Comparison of ENCODE assay signal across 18 mouse cellular contexts in the genomic region with DNA sequence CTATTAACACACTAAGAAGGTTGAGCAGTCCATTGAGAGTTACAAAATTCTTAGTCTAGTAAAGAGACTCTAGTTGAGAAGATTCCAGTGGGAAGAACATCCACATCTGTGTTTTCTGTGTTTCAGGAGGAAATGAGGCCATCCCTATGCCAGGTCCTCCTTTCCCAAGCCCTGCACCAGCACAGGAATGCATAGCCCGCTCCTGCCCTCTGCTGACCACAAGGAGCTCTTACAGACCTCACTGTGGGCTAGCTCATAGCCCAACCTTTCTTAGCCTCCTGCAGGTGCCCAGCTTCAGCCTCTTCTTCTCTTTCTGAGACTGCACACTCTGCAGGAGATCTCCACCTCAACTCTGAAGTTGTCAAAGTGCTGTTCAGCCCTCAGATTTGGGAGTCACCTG. TPM values are rescaled to one million over a fixed set of nuclear protein-coding genes. Genes with fewer than 3 reads are reported as not detected.
DNase-seq lines count a peak whose midpoint lies in the region; ATAC-seq and TF ChIP-seq lines count a peak whose summit lies in the region.
"Not testable (repeated sequence)": the region's sequence is repeated elsewhere in the genome, so short reads cannot be mapped to it uniquely, and the experiment has no call there.
"Had no signal": no experiment of that assay in that cellular context is flagged by ENCODE, and none has a peak within 500 bp of the region (broad histone marks: within the 10 kb centered on the region; RNA-seq: fewer than 3 reads in every experiment).

No protein-coding gene starts in this region.

- TF ChIP-seq EP300 in CH12.LX (IDR thresholded peaks at IDR 0.05; ENCODE audit: low read length): not testable (repeated sequence)

- not testable (repeated sequence) for H3K79me2 ChIP-seq in CH12.LX (replicated peaks; ENCODE audit: control insufficient read depth, extremely low read depth, insufficient read depth, poor library complexity, severe bottlenecking)

- in situ Hi-C loops in CH12.LX (cut with MboI; ENCODE audit: low pct_ligation_motif_present, low pct_unique_long_range_greater_than_20kb, low sequenced_read_pairs): loop anchor here (25.0 kb wide), 1 partner anchor 101 kb away; the partner anchor contains the start of gene Ang4

- intact Hi-C loops in left cerebral cortex, adult 2 months (cut with DNase I): not testable (repeated sequence)

- TF ChIP-seq RAD21 in CH12.LX (IDR thresholded peaks at IDR 0.05; ENCODE audit: low read depth, low read length): peak; percentile 40

- not testable (repeated sequence) for TF ChIP-seq POLR2A in CH12.LX (IDR thresholded peaks at IDR 0.05; ENCODE audit: low read depth, low read length)

- not testable (repeated sequence) for H3K27me3 ChIP-seq in CH12.LX (replicated peaks); hindbrain, embryonic 14.5 days (ENCODE audit: control insufficient read depth, insufficient read depth, low read length)

- H3K9ac ChIP-seq in CH12.LX (ENCODE audit: insufficient read depth, low read depth); hindbrain, embryonic 14.5 days: not testable (repeated sequence)

- H3K36me3 ChIP-seq in CH12.LX (replicated peaks in 1 of 2; ENCODE audit: control insufficient read depth in 1 of 2, insufficient read depth in 1 of 2, low read length in 1 of 2); hindbrain, embryonic 14.5 days (replicated peaks; ENCODE audit: control insufficient read depth, insufficient read depth): not testable (repeated sequence)

- dilution Hi-C loops in CH12.LX (cut with MboI; ENCODE audit: extremely low pct_ligation_motif_present, extremely low pct_unique_long_range_greater_than_20kb, low sequenced_read_pairs): not testable (repeated sequence)

- H3K4me2 ChIP-seq in CH12.LX (ENCODE audit: insufficient read depth, low read depth, poor library complexity, severe bottlenecking); hindbrain, embryonic 14.5 days (replicated peaks): not testable (repeated sequence)

- not testable (repeated sequence) for H3K27ac ChIP-seq in CH12.LX (ENCODE audit: insufficient read depth, low read depth); hindbrain, embryonic 14.5 days; left cerebral cortex, adult 2 months

- H3K4me1 ChIP-seq in CH12.LX (ENCODE audit: control insufficient read depth in 1 of 2, insufficient read depth in 2 of 2); hindbrain, embryonic 14.5 days (replicated peaks; ENCODE audit: control insufficient read depth, insufficient read depth, low read length): not testable (repeated sequence)

- not testable (repeated sequence) for H3K9me3 ChIP-seq in CH12.LX (replicated peaks; ENCODE audit: low read length); hindbrain, embryonic 14.5 days (ENCODE audit: control insufficient read depth, low read length)

- not testable (repeated sequence) for ATAC-seq in hindbrain, embryonic 14.5 days (ENCODE audit: low FRiP score)

- not testable (repeated sequence) for DNase-seq in CH12.LX (ENCODE audit: extremely low read depth); left cerebral cortex, adult 2 months (ENCODE audit: extremely low spot score in 1 of 2, low spot score in 2 of 2)
- peak; percentile 43 for DNase-seq in adrenal gland, postnatal 25 days
- DNase-seq in embryo, embryonic 10 days (ENCODE audit: low spot score): peak; percentile 54
- DNase-seq in forelimb bud, embryonic 11.5 days (ENCODE audit: low read depth, low spot score): peak; percentile 24
- peak; percentile 26 for DNase-seq in hindbrain, embryonic 14.5 days (ENCODE audit: low spot score)
- DNase-seq in lung, postnatal 36 days: peak; percentile 4
- peak; percentile 49 for DNase-seq in retina, embryonic 14.5 days (ENCODE audit: low spot score)

- H3K4me3 ChIP-seq in CH12.LX (replicated peaks in 1 of 3; ENCODE audit: low read depth in 2 of 3, low read length in 2 of 3, poor library complexity in 1 of 3); hindbrain, embryonic 14.5 days (replicated peaks; ENCODE audit: low read length); left cerebral cortex, adult 2 months: not testable (repeated sequence)

- peak in 1 of 2 experiments; percentile 55; a peak in 2 of 4 replicates for TF ChIP-seq CTCF in CH12.LX (conservative IDR thresholded peaks at IDR 0.05 in 1 of 2, IDR thresholded peaks at IDR 0.05 in 1 of 2; ENCODE audit: low read depth in 2 of 2, low read length in 2 of 2)
- TF ChIP-seq CTCF in left cerebral cortex, adult 2 months (IDR thresholded peaks at IDR 0.05): peak; percentile 44

- 0% methylated on average over 1 of the region's 1 CpGs for WGBS in hindbrain, embryonic 14.5 days

TF ChIP-seq in CH12.LX, 34 proteins besides CTCF, POLR2A, EP300 and RAD21:
- TF ChIP-seq SMC3 (IDR thresholded peaks at IDR 0.05; ENCODE audit: low read depth, low read length): peak; percentile 16
TF ChIP-seq in CH12.LX: peak in this region for 1; not testable (repeated sequence) for 33.

RNA-seq across cellular contexts. Expression of gene Ear6, which starts 10.1 kb away (rescaled TPM):
- not detected in 2 replicates for total RNA-seq in CH12.LX (2012; rRNA removed)
- total RNA-seq in CH12.LX (2014; rRNA removed): not detected in 2 replicates
- polyA plus RNA-seq in CH12.LX (2012; ENCODE audit: insufficient read length, low read depth): not detected in 2 replicates
- not detected in 2 replicates for total RNA-seq in adrenal gland, postnatal 25 days (2021)
- not detected in 2 replicates for polyA plus RNA-seq in hindbrain, embryonic 14.5 days (2014; fragmentation: Nextera tagmentation; extraction: Ambion mirVana)
- not detected for total RNA-seq in left cerebral cortex, adult 2 months (2021)
- total RNA-seq: G1E; gastrocnemius, postnatal 4 days; left cerebral cortex, postnatal 14 days; neutrophil, adult 5-6 weeks had no signal
- polyA plus RNA-seq: activated CD4-positive, CD25-positive, alpha-beta regulatory T cell, adult 4 months; G1E; heart, embryonic 14.5 days; kidney, embryonic 15.5 days had no signal

RNA-seq across cellular contexts. Expression of gene Mettl17, which starts 21.0 kb away (rescaled TPM):
- total RNA-seq in CH12.LX (2012; rRNA removed) (19.5 and 21.7 TPM in 2 replicates), CH12.LX (2014; rRNA removed) (26.2 and 32.3 TPM in 2 replicates)
- 29.9 and 32.0 TPM in 2 replicates for polyA plus RNA-seq in CH12.LX (2012; ENCODE audit: insufficient read length, low read depth)
- 32.1 and 42.2 TPM in 2 replicates for total RNA-seq in adrenal gland, postnatal 25 days (2021)
- 76.0 and 87.5 TPM in 2 replicates for polyA plus RNA-seq in hindbrain, embryonic 14.5 days (2014; fragmentation: Nextera tagmentation; extraction: Ambion mirVana)
- 10 to 100 TPM; 28.8 to 35.2 TPM for total RNA-seq in left cerebral cortex, adult 2 months (2021)

RNA-seq across cellular contexts. Expression of gene Slc39a2, which starts 29.1 kb away (rescaled TPM):
- total RNA-seq in CH12.LX (2012; rRNA removed) (0.42 TPM in 2 replicates), CH12.LX (2014; rRNA removed) (0.11 and 0.20 TPM in 2 replicates)
- 0.44 and 0.49 TPM in 2 replicates for polyA plus RNA-seq in CH12.LX (2012; ENCODE audit: insufficient read length, low read depth)
- 0.61 and 1.2 TPM in 2 replicates for total RNA-seq in adrenal gland, postnatal 25 days (2021)
- 0.95 and 1.5 TPM in 2 replicates for polyA plus RNA-seq in hindbrain, embryonic 14.5 days (2014; fragmentation: Nextera tagmentation; extraction: Ambion mirVana)
- total RNA-seq in left cerebral cortex, adult 2 months (2021): 10 to 100 TPM in 1 of 2 experiments, 1 to 10 TPM in 1; 6.3 to 10.0 TPM
- total RNA-seq: monocyte, adult 5-6 weeks had no signal

RNA-seq across cellular contexts. Expression of gene Ndrg2, which starts 50.4 kb away (rescaled TPM):
- total RNA-seq in CH12.LX (2012; rRNA removed) (0.59 and 1.1 TPM in 2 replicates), CH12.LX (2014; rRNA removed) (0.43 and 0.50 TPM in 2 replicates)
- 0.74 and 1.0 TPM in 2 replicates for polyA plus RNA-seq in CH12.LX (2012; ENCODE audit: insufficient read length, low read depth)
- total RNA-seq in adrenal gland, postnatal 25 days (2021): 226 and 243 TPM in 2 replicates
- polyA plus RNA-seq in hindbrain, embryonic 14.5 days (2014; fragmentation: Nextera tagmentation; extraction: Ambion mirVana): 165 and 190 TPM in 2 replicates
- 100 to 1,000 TPM; 793 to 811 TPM for total RNA-seq in left cerebral cortex, adult 2 months (2021)
- polyA plus RNA-seq: macrophage had no signal

RNA-seq across cellular contexts. Expression of gene Tppp2, which starts 54.6 kb away (rescaled TPM):
- total RNA-seq in CH12.LX (2012; rRNA removed): not detected in 2 replicates
- total RNA-seq in CH12.LX (2014; rRNA removed): not detected in 2 replicates
- not detected in 2 replicates for polyA plus RNA-seq in CH12.LX (2012; ENCODE audit: insufficient read length, low read depth)
- total RNA-seq in adrenal gland, postnatal 25 days (2021): not detected in 2 replicates
- polyA plus RNA-seq in hindbrain, embryonic 14.5 days (2014; fragmentation: Nextera tagmentation; extraction: Ambion mirVana): not detected in 2 replicates
- not detected for total RNA-seq in left cerebral cortex, adult 2 months (2021)
- total RNA-seq: G1E; gastrocnemius, postnatal 4 days; left cerebral cortex, postnatal 14 days; monocyte, adult 5-6 weeks; neutrophil, adult 5-6 weeks had no signal
- polyA plus RNA-seq: activated CD4-positive, CD25-positive, alpha-beta regulatory T cell, adult 4 months; G1E; heart, embryonic 14.5 days; kidney, embryonic 15.5 days; liver, embryonic 12.5 days; macrophage had no signal
